Comparison of ENCODE assay signal across 18 mouse cellular contexts in genomic region chr11:107749114-107749513, GRCm38 (mm10). TPM values are rescaled to one million over a fixed set of nuclear protein-coding genes. Genes with fewer than 3 reads are reported as not detected.
"Had no signal": no experiment of that assay in that cellular context is flagged by ENCODE, and none has a peak within 500 bp of the region (broad histone marks: within the 10 kb centered on the region; RNA-seq: fewer than 3 reads in every experiment).

No protein-coding gene starts in this region.

- H3K9ac ChIP-seq: lung, embryonic 14.5 days; midbrain, embryonic 12.5 days; neural tube, embryonic 13.5 days; neural tube, embryonic 15.5 days; stomach, embryonic 15.5 days had no signal

- H3K36me3 ChIP-seq: stomach, embryonic 15.5 days had no signal

- H3K4me1 ChIP-seq: midbrain, embryonic 10.5 days; midbrain, embryonic 12.5 days; stomach, embryonic 15.5 days had no signal

- H3K9me3 ChIP-seq: midbrain, embryonic 10.5 days; midbrain, embryonic 12.5 days; neural tube, embryonic 13.5 days; neural tube, embryonic 15.5 days; stomach, embryonic 15.5 days had no signal

- ATAC-seq: midbrain, embryonic 16.5 days had no signal

- H3K4me3 ChIP-seq: midbrain, embryonic 10.5 days; midbrain, embryonic 12.5 days; myocyte; neural tube, embryonic 13.5 days; neural tube, embryonic 15.5 days; stomach, embryonic 15.5 days had no signal

- H3K27ac ChIP-seq: midbrain, embryonic 10.5 days; midbrain, embryonic 12.5 days; neural tube, embryonic 13.5 days; neural tube, embryonic 15.5 days; stomach, embryonic 15.5 days; stomach, postnatal 0 days had no signal

- H3K27me3 ChIP-seq: midbrain, embryonic 12.5 days; neural tube, embryonic 13.5 days; neural tube, embryonic 15.5 days; stomach, embryonic 15.5 days had no signal

- DNase-seq: lung, adult 18-20 months; lung, embryonic 14.5 days; lung, postnatal 10 days; lung, postnatal 4 days; midbrain, embryonic 14.5 days; right cerebral cortex, postnatal 14 days; thymus, adult 2 months; thymus, postnatal 25 days; thymus, postnatal 4 days had no signal

- H3K4me2 ChIP-seq: lung, embryonic 14.5 days; midbrain, embryonic 12.5 days; neural tube, embryonic 13.5 days; neural tube, embryonic 15.5 days; stomach, embryonic 15.5 days had no signal

RNA-seq across cellular contexts. Expression of gene Cacng1, which starts 32.8 kb away (rescaled TPM):
- total RNA-seq: megakaryocyte-erythroid progenitor cell, adult 5-6 weeks had no signal

RNA-seq across cellular contexts. Expression of gene Cacng4, which starts 45.2 kb away (rescaled TPM):
- total RNA-seq: megakaryocyte-erythroid progenitor cell, adult 5-6 weeks had no signal
